Mouse (Mus musculus) layer of hippocampus, postnatal 10 days (tissue): ENCODE data around the gene Socs5. TPM values are rescaled to one million over a fixed set of nuclear protein-coding genes. Genes with fewer than 3 reads are reported as not detected.

Experiments used
- DNase-seq, 2 experiments: peaks; one replicate each; pipeline ENCODE4 v3.0.0; 2021; ENCODE audit warnings: low spot score in 2 of 2
- microRNA-seq, 2 experiments: library from miRNA; unstranded; fragments of <30 nt; microRNA quantifications; one replicate each; pipeline ENCODE4 v1.2.0; 2021
- total RNA-seq, 2 experiments: library from RNA; stranded (reverse); gene quantifications; 2 replicates each; pipeline ENCODE4 v1.2.3; 2021

The Socs5 gene
- total RNA-seq, 2 experiments from 2014 or later: 55.9 to 64.7 TPM

DNA sequence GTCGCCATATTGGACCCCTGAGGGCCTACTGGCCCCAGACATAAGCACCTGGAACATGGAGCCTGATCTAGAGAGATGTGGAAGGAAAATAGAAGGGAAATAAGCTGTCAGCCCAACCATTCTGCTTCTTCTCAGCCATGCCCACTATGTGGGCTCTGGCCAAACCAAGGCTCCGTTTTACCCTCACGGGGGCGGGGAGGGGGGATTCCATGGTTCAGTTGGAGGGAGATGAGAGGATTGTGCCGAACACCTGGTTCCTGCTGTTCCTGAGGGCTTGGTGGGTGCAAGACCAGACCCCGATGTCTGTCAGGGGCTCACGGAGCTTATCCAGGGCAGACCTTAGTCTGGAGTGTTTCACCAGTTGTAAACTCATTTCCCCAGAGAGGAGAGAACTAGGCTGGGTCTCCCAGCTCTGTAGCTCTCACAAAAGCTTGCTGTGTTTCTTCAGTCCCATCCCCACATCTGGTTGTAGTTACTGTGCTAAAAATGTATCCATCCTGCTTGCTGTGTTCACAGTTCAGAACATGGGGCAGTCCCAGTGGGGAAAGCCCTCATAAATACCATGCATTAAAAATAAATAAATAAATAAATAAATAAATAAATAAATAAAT is 56.9 kb downstream of the Socs5 start:
- no peak for DNase-seq

DNA sequence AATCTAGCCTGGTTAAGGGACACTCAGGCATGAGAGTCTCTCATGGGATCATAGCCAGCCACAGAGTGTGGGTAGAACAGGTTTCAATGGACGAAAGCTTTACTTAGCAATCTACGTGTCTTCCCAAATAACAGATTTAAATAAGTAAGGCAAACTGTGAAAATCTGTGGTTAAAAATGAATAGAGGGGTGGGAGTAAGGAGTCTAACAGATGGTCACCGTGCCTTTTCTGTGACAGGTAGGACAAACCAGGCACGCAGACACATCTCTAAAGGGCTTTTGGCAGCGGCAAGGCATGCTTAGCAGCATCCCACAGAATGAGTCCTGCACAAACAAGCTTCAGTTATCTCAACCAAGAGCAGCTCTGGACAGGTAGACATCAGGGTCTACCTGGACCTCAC is 59.9 kb downstream of the Socs5 start:
- no peak for DNase-seq

DNA sequence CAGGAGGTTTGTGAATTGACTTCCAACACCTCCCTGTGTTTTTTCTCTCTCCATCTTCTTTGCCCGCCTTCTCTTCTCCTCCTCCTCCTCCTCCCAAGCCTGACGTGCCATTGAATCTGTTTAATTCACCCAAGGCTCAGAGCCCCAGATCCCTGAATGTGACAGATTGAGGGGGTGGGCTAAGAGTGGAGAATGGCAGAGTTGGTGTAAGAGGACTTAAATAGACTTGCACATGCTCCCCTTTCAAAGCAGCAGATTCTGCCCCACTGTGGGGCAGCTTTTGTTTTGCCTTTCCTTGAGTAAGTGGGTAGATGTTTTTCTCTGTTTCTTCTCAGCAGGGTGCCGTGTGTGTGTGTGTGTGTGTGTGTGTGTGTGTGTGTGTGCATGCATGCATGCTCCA is 61.6 kb downstream of the Socs5 start:
- DNase-seq: no peak

DNA sequence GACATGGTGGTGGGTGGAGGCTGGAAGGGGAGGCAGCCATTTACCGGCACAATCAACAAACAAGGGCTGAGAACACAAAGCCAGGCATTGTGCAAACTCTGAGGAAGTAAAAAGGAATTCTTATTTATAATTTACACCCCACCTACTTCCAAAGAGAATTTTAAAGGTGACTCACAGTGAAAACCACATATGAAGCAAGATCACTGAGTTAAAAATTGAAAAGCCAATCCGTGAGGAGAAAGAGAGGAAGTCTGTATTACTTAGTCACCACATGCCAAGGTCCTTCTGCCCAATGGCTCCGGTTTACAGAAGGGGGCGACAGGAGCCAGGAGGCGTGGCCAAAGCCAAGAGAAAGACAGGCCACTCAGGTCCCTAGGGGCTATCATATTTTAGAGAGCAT is 62.9 kb downstream of the Socs5 start:
- no peak for DNase-seq

GRCm38 (mm10) chr17:87172031-87172430 is 64.6 kb downstream of the Socs5 start:
- no peak for DNase-seq

DNA sequence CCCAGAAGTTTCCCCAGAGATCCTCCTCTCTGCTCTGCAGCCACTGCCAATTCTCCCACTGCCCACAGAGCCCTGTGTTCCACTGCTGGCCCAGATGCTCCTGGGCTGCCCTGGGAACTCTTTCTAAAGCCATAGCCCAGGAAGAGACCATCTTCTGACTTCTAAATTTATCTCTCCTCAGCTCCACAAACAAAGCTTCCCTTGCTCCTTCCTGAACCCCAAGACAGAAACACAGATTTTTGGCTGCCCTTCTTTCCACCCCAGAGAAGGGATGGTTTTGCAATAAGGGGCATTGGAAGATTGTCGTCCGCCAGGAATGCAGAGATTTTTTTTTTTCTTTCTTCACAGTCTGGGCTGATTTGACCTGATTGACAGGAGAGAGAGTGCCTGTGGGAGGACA is 66.5 kb downstream of the Socs5 start:
- no peak for DNase-seq

DNA sequence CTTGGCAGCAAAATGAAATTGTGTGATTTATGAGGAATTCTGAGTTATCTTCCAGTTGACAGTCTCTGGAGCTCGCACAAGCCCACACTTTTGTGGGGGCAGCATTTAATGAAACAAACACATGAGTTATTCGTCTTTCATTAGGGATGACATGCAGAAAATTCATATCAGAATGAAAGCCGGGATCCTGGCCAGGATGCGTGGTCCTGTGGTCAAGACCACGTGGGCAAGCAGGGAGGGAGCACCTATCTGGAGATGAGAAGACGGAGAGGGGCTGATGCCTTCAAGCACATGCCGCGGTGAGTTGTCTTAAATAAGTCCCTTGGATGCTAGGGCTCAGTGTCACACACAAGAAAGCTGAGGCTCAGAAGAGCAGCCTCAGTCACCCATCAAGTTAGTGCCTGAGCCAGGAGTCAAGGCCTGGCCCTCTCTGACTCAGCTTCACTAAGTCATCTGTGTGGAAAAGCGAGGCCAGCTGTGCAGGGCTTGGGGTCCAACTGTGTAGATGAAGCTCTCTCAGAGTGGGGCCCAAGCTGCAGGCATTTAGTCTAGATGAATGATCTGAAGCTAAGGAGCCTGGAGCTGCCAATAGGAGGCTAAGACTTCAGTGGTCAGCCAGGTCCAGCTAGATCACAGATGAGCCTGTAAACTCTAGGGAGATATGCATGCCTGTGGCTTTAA is 67.3 kb downstream of the Socs5 start:
- no peak for DNase-seq

DNA sequence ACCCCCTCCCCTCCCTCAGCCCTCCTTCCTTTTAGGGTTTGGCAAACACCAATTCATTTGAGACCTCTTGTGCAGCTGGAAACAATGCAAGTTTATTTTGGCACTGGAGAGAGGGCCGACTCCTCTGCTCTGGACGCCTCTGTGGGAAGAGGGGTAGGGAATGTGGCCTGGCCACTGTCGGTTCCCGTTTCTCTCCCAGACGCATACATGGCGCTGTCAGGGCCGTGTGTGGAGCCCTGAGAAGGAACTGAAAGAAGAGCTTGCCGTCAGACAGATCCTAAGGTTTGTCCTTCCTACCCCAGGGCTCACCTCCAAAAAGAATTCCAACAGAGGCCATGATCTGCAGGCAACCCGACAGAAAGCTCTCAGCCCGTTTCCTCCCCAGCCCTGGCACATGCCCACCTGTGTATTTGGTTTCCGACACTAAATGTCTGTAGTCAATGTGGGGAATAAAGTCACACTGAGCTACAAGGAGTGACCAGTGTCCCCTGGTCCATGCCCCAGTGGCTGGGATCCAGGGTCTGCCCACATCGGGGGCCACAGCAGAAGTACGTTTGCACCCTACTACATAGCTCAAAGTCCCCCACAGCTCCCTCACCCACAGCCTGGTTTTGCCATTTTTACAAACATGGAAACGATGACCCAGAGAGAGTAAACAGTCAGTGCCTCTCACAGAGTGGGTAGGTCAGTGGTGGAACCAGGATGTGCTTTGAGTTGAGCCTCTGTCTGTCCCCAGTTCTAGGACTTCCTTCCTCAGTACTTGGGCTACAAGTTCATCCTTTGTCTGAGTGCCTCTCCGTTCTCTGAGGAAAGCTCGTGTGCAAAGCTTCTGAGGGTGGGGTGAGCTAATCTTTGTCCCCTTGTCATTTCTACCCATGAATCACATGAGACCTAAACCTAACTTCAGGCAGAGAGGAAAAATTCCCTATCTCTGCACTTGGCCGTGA is 68.9 kb downstream of the Socs5 start:
- DNase-seq: no peak

DNA sequence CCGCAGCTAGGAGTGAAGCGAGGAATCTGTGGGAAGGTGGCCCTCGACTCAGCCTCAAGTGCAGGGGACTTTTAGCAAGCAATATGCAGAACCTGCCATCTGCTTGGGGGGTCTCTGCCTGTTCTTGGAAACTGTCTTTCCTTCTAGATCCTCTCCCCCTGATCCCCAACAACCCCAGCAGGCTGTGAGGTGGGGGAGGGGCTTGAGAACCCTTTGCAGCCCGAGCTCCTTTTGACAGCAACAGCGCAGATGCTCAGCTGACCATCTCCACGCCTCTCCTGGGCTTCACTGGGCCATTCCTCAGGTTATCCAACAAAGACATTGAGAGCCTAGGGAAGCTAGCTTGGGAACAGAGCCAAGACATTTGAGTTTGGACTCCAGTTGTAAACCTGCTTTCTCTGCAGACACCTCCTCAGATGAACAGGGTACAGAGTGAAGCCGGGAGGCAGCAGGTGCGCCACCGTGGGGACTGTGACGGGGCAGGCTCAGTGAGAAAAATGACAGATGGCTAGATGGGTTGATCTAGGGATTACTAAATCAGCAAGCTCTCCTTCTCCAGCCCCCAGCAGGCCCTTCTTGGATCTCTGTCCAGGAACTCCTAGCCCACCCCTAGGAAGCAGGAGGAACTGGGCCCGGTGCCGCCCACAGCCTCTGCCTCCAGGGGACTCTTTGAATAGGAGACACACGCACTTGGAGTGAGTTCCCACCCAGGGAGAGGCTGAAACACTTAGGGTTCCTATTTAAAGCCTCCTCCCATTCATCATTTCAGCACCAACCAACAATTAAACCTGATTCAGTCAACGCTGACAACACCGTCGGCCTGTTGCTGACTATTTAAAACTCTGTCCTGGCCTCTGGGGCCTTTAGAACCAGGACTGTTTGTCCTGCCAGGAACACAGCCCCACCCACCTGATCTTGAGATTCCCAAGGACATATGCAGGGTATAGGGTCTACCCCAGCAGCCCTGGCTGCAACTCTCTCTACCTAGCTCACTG is 71.4 kb downstream of the Socs5 start:
- DNase-seq: peak; percentile 17 to 31

- DNase-seq: no peak
Observed at GRCm38 (mm10) chr17:87179939-87180550, 72.6 kb downstream of the Socs5 start.

GRCm38 (mm10) chr17:87181683-87182346 is 74.3 kb downstream of the Socs5 start:
- DNase-seq: no peak

GRCm38 (mm10) chr17:87185461-87186066 is 78.1 kb downstream of the Socs5 start:
- DNase-seq: no peak

DNA sequence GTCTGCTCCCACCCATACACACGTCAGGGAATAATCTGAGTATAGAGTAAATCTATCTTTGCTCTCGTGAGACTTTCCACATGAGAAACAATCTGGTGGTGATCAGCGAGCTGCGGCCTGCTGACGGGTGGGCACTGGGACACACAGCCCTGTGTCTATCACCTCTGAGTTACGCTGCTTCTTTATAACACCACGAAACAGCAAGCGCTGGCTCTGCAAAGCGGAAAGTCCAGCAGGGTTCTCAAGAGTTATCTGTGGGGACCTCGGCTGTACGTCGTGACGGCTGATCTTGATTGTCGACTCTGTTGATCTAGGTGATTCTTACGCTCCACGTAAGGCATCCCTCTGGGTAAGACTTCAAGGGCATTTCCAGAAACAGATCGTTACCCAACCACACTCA is 79.5 kb downstream of the Socs5 start:
- DNase-seq: no peak

Small RNAs within 50 kb of the gene (microRNA-seq; reads per million reads assigned to microRNA genes)
- 0 reads per million in 2 experiments for gene Gm22346

Other genes with a start within 250 kb of the Socs5 start
- not detected for gene Tmem247, start 190.3 kb upstream of the Socs5 start, total RNA-seq
- under 1 TPM in 1 of 2 experiments, not detected in 1; 0.37 TPM for gene Atp6v1e2, start 159.8 kb upstream of the Socs5 start, total RNA-seq
- 10 to 100 TPM; 38.6 to 39.4 TPM for gene Rhoq, start 144.6 kb upstream of the Socs5 start, total RNA-seq
- gene Pigf, start 82.3 kb upstream of the Socs5 start, total RNA-seq: 10 to 100 TPM; 15.7 to 20.1 TPM
- gene Cript, start 82.1 kb upstream of the Socs5 start, total RNA-seq: 10 to 100 TPM; 53.9 to 59.0 TPM
- gene Mcfd2, start 158.3 kb downstream of the Socs5 start, total RNA-seq: 10 to 100 TPM; 35.4 to 37.0 TPM
- 1 to 10 TPM; 6.4 to 7.1 TPM for gene Ttc7, start 175.2 kb downstream of the Socs5 start, total RNA-seq